Mouse (Mus musculus) G1E (cell line): Measurements from ENCODE around the gene Hist1h3g. TPM values are rescaled to one million over a fixed set of nuclear protein-coding genes. Genes with fewer than 3 reads are reported as not detected.

Experiments
- ATAC-seq: 2 replicates; pipeline ENCODE4 v1.8.0; 2016; ENCODE audit warnings: mild to moderate bottlenecking; ENCODE audit not compliant: insufficient number of reproducible peaks, poor library complexity, low FRiP score, severe bottlenecking; ENCODE audit errors: extremely low read depth
- DNase-seq: peaks from one replicate; pipeline ENCODE4 v3.0.0; 2012; ENCODE audit warnings: low spot score
- H3K27me3 ChIP-seq: 2 replicates; pipeline ENCODE4 v1.6.1; 2012; ENCODE audit warnings: mild to moderate bottlenecking, low read length, inconsistent platforms; ENCODE audit not compliant: insufficient read depth
- H3K36me3 ChIP-seq: replicated peaks from 2 replicates; pipeline ENCODE3; 2012; ENCODE audit warnings: mild to moderate bottlenecking, inconsistent platforms
- H3K4me1 ChIP-seq: 2 replicates; pipeline ENCODE4 v1.6.1; 2012; ENCODE audit warnings: low read depth, low read length, inconsistent platforms, mixed read lengths; ENCODE audit not compliant: insufficient read depth
- H3K4me3 ChIP-seq: 2 replicates; pipeline ENCODE4 v1.5.1; 2012; ENCODE audit warnings: low read depth, mild to moderate bottlenecking, inconsistent platforms, low read length, moderate library complexity, mixed read lengths
- H3K9me3 ChIP-seq: replicated peaks from 2 replicates; pipeline ENCODE4 v1.6.1; 2012; ENCODE audit warnings: inconsistent platforms
- CTCF ChIP-seq: IDR thresholded peaks from 2 replicates; pipeline ENCODE4 v1.5.1; 2012; ENCODE audit warnings: low read depth, low read length, inconsistent platforms, mixed read lengths
- GATA1 ChIP-seq: IDR thresholded peaks from 2 replicates; pipeline ENCODE4 v1.6.1; 2012; ENCODE audit warnings: borderline replicate concordance, low read length, inconsistent platforms, mixed read lengths
- GATA2 ChIP-seq: IDR thresholded peaks from 2 replicates; pipeline ENCODE4 v1.6.1; 2012; ENCODE audit warnings: low read depth, low read length, inconsistent platforms, borderline replicate concordance
- POLR2AphosphoS5 ChIP-seq: IDR thresholded peaks from 2 replicates; pipeline ENCODE4 v1.6.1; 2012; ENCODE audit warnings: low read depth, low read length, inconsistent platforms; ENCODE audit not compliant: insufficient replicate concordance
- TAL1 ChIP-seq: conservative IDR thresholded peaks from 2 replicates; pipeline ENCODE4 v1.6.1; 2012; ENCODE audit warnings: low read depth, low read length, inconsistent platforms, mixed read lengths
- polyA plus RNA-seq: library from polyadenylated mRNA; stranded (reverse); fragments of >175 nt; gene quantifications from 2 replicates; pipeline ENCODE4 v1.2.3, GENCODE M21; 2012
- total RNA-seq, 2 experiments: library from RNA; stranded (forward) in 1 of 2; stranded (reverse) in 1 of 2; fragments of 200-1000 nt in 1 of 2; fragments of >200 nt in 1 of 2; fragmentation: Nextera tagmentation in 1 of 2; gene quantifications; 2 replicates each; pipeline ENCODE4 v1.2.3; 2014 to 2017

Gene Hist1h3g
- total and polyA plus RNA-seq, 3 experiments: 12.1 to 647 (median 217) TPM

DNA sequence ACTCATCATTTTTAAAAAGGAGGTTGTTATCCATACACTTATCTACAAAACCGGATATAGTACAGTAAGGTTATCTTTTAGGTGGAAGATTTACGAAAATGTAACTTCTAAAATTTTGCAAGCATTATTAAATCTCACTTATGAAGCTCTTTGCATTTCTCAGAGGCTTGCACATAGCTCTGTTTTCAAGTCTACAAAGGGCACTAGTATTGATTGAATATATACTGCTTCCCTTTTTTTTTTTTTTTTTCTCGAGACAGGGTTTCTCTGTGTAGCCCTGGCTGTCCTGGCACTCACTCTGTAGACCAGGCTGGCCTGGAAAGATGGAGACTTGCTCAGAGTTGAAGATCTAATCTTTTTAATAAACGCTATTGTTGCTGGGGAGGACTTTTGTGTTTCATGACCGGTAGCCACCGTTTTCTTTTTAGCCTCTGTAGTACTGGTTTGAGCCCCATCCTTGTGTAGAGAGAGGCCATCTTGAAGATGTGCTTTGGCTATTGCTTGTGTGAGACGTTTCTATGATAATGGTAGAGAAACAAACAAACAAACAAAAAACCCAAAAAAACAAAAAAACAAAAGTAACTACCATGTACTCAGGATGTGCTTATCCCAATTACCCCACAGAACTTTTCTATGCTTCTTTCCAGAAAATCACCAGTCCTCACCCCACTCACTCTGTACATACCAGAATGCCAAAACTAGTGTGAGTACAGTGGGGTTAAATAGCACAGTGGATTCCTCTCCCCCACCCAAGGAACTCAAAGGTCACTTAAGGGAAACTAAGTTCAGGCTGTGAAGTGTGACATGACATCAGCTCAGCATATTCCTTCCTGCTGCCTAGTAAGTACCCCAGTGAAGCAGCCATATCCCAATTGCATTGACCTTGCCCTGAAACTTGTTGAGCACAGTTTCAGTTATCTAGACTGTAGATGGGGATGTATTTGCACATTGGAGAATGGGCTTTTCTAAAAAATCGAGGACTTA, 17.0 kb downstream of the Hist1h3g start:
- peaks cover 40% of the 10 kb centered on the region for H3K4me1 ChIP-seq
- no peak overlapping the region for H3K4me3 ChIP-seq

DNA sequence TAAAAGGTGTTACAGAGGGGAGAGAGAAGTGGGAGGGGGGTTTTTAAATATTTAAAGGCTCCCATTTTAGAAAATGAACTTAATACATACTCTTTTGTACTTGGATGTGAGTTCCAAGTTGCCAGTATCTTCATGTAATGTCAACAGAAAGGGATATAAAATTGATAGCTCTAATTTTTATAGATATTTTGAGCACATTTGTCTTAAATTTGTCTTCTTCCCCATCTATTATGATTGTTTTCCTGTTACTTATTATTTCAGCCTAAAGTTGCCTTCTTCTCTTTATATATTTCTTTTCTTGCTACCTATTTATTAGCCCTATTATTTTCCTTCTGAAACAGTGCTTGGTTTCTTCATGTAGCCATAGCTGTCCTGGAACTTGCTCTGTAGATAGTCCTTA, 17.7 kb downstream of the Hist1h3g start, which contains the start of gene Hist1h1d:
TSS of gene Hist1h1d (plus strand) at position 301 of the 400 bp plus-strand sequence.
- TF ChIP-seq POLR2AphosphoS5 (no peak), TAL1 (no peak), GATA1 (no peak), CTCF (no peak), GATA2 (no peak)
- no peaks in the 10 kb centered on the region for H3K36me3 ChIP-seq
- no peaks in the 10 kb centered on the region for H3K27me3 ChIP-seq
- peaks cover 43% of the 10 kb centered on the region for H3K4me1 ChIP-seq
- ATAC-seq: no peak
- H3K4me3 ChIP-seq: no peak within 1 kb of the TSS
- no peaks in the 10 kb centered on the region for H3K9me3 ChIP-seq
- DNase-seq: no peak

More for the DNA sequence above, 17.0 kb downstream of the Hist1h3g start:
- TF ChIP-seq GATA1 (no peak), TAL1 (no peak), GATA2 (no peak), CTCF (no peak), POLR2AphosphoS5 (no peak)
- ATAC-seq (no peak), DNase-seq (no peak)
- Histone ChIP-seq H3K27me3 (no peaks in the 10 kb centered on the region), H3K9me3 (no peaks in the 10 kb centered on the region), H3K36me3 (no peaks in the 10 kb centered on the region)

DNA sequence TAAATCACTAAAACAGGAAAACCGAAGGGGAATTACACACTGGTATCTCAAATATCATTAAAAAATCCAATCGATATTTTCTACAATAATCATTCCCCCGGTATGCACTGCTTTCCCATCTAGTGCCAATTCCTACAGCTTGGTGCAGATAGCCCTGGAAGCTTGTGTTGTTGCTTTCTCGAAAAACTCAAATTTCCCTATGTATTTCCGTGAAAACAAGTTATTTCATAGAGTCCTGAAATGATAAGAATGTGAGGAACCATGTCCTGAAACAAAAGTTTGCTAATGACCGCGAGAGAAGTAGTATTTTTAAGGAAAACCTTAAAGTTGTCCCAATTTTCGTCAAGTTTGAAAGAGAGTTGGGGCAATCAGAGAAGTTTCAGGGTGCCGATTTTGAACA, 19.2 kb downstream of the Hist1h3g start:
- no peak for ATAC-seq
- Histone ChIP-seq H3K36me3 (no peaks in the 10 kb centered on the region), H3K27me3 (no peaks in the 10 kb centered on the region), H3K4me1 (peaks cover 39% of the 10 kb centered on the region), H3K9me3 (no peaks in the 10 kb centered on the region), H3K4me3 (peak overlapping the region; percentile 68; the same call in 1 of the 2 replicates)
- TF ChIP-seq CTCF: no peak
- no peak for DNase-seq

DNA sequence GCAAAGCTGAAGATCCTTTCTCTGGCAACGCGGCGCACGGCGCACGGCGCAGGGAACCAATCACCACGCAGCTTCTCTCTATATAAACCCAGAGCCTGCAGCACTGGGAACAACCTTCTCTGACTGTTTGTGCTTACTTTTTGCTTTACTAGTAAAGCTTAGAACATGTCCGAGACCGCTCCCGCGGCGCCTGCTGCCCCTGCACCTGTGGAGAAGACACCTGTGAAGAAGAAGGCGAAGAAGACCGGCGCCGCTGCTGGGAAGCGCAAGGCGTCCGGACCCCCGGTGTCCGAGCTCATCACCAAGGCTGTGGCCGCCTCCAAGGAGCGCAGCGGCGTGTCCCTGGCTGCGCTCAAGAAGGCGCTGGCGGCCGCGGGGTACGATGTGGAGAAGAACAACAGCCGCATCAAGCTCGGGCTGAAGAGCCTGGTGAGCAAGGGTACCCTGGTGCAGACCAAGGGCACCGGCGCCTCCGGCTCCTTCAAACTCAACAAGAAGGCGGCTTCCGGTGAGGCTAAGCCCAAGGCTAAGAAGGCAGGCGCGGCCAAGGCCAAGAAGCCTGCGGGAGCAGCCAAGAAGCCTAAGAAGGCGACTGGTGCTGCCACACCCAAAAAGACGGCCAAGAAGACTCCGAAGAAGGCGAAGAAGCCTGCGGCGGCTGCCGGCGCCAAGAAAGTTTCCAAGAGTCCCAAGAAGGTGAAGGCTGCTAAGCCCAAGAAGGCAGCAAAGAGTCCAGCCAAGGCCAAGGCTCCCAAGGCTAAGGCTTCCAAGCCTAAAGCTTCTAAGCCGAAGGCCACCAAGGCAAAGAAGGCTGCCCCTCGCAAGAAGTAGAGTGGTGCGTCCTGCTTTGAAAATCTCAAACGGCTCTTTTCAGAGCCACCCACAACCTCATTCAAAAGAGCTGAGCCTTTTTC, 20.0 kb downstream of the Hist1h3g start:
- peaks cover 37% of the 10 kb centered on the region for H3K4me1 ChIP-seq

GRCm38 (mm10) chr13:23555839-23556416, 20.7 kb downstream of the Hist1h3g start:
- H3K36me3 ChIP-seq: no peaks in the 10 kb centered on the region
- TF ChIP-seq POLR2AphosphoS5 (peak; percentile 96; the same call in 1 of the 2 replicates), GATA1 (no peak), CTCF (no peak), GATA2 (no peak)
- peak; percentile 48 for ATAC-seq
- peak overlapping the region; percentile 68 for H3K4me3 ChIP-seq
- H3K4me1 ChIP-seq: peaks cover 31% of the 10 kb centered on the region
- H3K9me3 ChIP-seq: no peaks in the 10 kb centered on the region
- H3K27me3 ChIP-seq: no peaks in the 10 kb centered on the region
- DNase-seq: no peak

More for the DNA sequence above, 20.0 kb downstream of the Hist1h3g start:
- TF ChIP-seq TAL1 (no peak), POLR2AphosphoS5 (0 out of 2 replicates have a peak, but pooled peaks have one; percentile 89), CTCF (no peak), GATA1 (no peak)
- H3K4me3 ChIP-seq: peak overlapping the region; percentile 68
- peak; percentile 47 for ATAC-seq
- H3K27me3 ChIP-seq: no peaks in the 10 kb centered on the region
- H3K36me3 ChIP-seq: no peaks in the 10 kb centered on the region
- H3K9me3 ChIP-seq: no peaks in the 10 kb centered on the region
- peak; percentile 14 for DNase-seq

GRCm38 (mm10) chr13:23556906-23557305, 21.7 kb downstream of the Hist1h3g start:
- no peak for TF ChIP-seq GATA1
- TF ChIP-seq POLR2AphosphoS5: peak; percentile 63; the same call in 1 of the 2 replicates
- Histone ChIP-seq H3K27me3 (no peaks in the 10 kb centered on the region), H3K4me3 (no peak overlapping the region; the same call in 1 of the 2 replicates), H3K36me3 (no peaks in the 10 kb centered on the region), H3K4me1 (peaks cover 28% of the 10 kb centered on the region), H3K9me3 (no peaks in the 10 kb centered on the region)
- DNase-seq: no peak
- ATAC-seq: no peak
